Mouse (Mus musculus) ES-E14 (cell line): ENCODE results near the gene Susd3. TPM values are rescaled to one million over a fixed set of nuclear protein-coding genes. Genes with fewer than 3 reads are reported as not detected.

ENCODE experiments used
- DNase-seq: peaks from one replicate; pipeline ENCODE4 v3.0.0-alpha.2; 2013; ENCODE audit warnings: low read depth, low spot score
- H3K27ac ChIP-seq: 2 replicates; pipeline ENCODE4 v1.5.1; 2012; ENCODE audit warnings: low read depth, mild to moderate bottlenecking, low read length, moderate library complexity, mixed read lengths; ENCODE audit not compliant: poor library complexity, insufficient read depth, severe bottlenecking
- H3K36me3 ChIP-seq: 2 replicates; pipeline ENCODE4 v1.6.1; 2012; ENCODE audit warnings: mild to moderate bottlenecking, low read length, moderate library complexity, mixed read lengths; ENCODE audit not compliant: control insufficient read depth, poor library complexity, insufficient read depth, severe bottlenecking
- H3K4me1 ChIP-seq, 2 experiments: fragments of 150-350 bp in 1 of 2; sonication (generic) in 1 of 2; 2 replicates each; pipeline ENCODE4 v1.6.1; 2012; ENCODE audit warnings: low read length in 2 of 2, mild to moderate bottlenecking in 1 of 2, mixed read lengths in 1 of 2; ENCODE audit not compliant: control insufficient read depth in 2 of 2, insufficient read depth in 2 of 2, poor library complexity in 1 of 2
- H3K4me3 ChIP-seq, 2 experiments: fragments of 150-350 bp in 1 of 2; sonication (generic) in 1 of 2; 2 replicates each; pipeline ENCODE4 v1.5.1; 2012; ENCODE audit warnings: low read length in 2 of 2, low read depth in 1 of 2, mild to moderate bottlenecking in 1 of 2, mixed read lengths in 1 of 2; ENCODE audit not compliant: insufficient read depth in 1 of 2, poor library complexity in 1 of 2, severe bottlenecking in 1 of 2
- H3K9ac ChIP-seq: 2 replicates; pipeline ENCODE4 v1.6.1; 2012; ENCODE audit warnings: low read depth, mild to moderate bottlenecking, low read length, mixed read lengths; ENCODE audit not compliant: poor library complexity, insufficient read depth, severe bottlenecking
- H3K9me3 ChIP-seq: fragments of 150-350 bp; sonication (generic); 2 replicates; pipeline ENCODE4 v1.6.1; 2012; ENCODE audit warnings: low read depth, mild to moderate bottlenecking, low read length; ENCODE audit not compliant: control insufficient read depth, insufficient read depth
- CHD2 ChIP-seq: IDR thresholded peaks from 2 replicates; pipeline ENCODE4 v1.6.1; 2014; ENCODE audit warnings: mild to moderate bottlenecking, low read depth, low read length, inconsistent platforms
- HCFC1 ChIP-seq: IDR thresholded peaks from 2 replicates; pipeline ENCODE4 v1.6.1; 2012; ENCODE audit warnings: low read length, inconsistent platforms, borderline replicate concordance; ENCODE audit not compliant: insufficient read depth
- MAFK ChIP-seq: IDR thresholded peaks from 2 replicates; pipeline ENCODE4 v1.6.1; 2014; ENCODE audit warnings: mild to moderate bottlenecking, low read depth, low read length, inconsistent platforms; ENCODE audit not compliant: insufficient read depth
- ZC3H11A ChIP-seq: IDR thresholded peaks from 2 replicates; pipeline ENCODE4 v1.6.1; 2012; ENCODE audit warnings: low read depth, mild to moderate bottlenecking, inconsistent platforms, low read length, borderline replicate concordance
- ZNF384 ChIP-seq: IDR thresholded peaks from 2 replicates; pipeline ENCODE4 v1.6.1; 2012; ENCODE audit warnings: low read depth, low read length, inconsistent platforms
- in situ Hi-C, 2 experiments: fragments of 600-800 bp; cut with MboI; formaldehyde crosslinking; loops; one replicate each; pipeline ENCODE4 v1.15.1; 2025; ENCODE audit warnings: low sequenced_read_pairs in 2 of 2, inconsistent platforms in 1 of 2; ENCODE audit not compliant: unreplicated experiment in 2 of 2
- total RNA-seq: library from RNA; depleted of rRNA; stranded (reverse); fragments of 300-350 nt; gene quantifications from 2 replicates; pipeline ENCODE4 v1.2.3, GENCODE M21; 2012

Susd3 gene
- total RNA-seq, 1 experiment = 1.3 TPM

DNA sequence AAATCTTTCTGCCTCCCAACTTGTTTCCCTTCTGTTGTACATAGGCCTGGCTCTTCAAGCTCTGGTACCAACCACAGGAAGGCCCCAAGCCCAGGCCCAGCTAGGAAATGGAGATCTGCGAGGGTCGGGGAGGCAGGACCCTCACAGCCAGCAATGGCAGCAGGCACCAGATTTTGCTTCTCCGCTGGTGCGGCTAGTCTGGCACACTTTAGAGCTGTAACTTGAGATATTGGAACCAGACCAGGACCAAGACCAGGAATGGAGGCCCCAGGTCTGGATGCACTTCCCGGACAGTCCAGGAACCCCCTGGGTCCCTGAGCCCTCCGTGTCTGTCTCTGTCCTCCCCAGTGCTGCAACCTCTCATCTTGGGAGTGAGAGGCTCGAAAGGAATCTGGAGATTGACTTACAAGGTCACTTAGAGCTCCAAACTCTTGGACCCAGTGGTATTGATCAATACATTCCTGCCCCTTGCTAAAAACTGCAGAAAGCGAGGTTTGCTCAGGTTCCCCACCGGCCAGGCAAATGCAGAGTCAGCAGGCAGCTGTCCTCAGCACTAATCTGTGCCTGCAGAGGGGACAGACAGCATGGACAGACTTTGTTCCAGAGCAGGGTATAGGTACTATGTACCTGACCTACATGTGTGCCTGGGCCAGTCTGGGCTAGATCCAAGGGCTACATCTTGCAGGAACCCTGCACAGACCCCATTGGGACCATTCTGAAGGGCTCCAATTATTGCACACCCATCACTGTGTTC, 31.5 kb downstream of the Susd3 start:
- no peaks in the 10 kb centered on the region for H3K9me3 ChIP-seq
- no peaks in the 10 kb centered on the region for H3K36me3 ChIP-seq
- no peak overlapping the region for H3K9ac ChIP-seq
- peaks cover 0 to 7% of the 10 kb centered on the region in 2 experiments; a peak in 2 of 4 replicates for H3K4me1 ChIP-seq
- TF ChIP-seq ZNF384 (no peak), MAFK (peak; percentile 61; the same call in 1 of the 2 replicates)
- no peak overlapping the region for H3K4me3 ChIP-seq
- DNase-seq = no peak
- in situ Hi-C loops = no loop called here
- H3K27ac ChIP-seq = no peak overlapping the region

DNA sequence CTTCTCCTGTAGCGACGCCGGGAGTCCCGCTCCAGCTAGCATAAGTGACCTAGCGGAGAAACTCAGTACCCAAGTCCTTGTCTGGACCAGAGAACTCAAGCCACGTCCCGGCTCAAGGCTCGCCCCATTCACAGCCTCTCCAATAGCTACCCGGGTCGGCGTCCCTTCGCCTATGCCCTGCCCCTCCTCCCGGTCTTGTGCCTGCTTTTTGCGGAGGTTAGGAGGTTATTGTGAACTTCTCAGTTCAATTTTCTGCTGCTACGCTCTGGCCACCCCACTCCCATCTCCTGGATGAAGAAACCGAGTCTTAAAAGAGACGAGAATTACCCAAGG, 32.3 kb downstream of the Susd3 start:
- H3K9ac ChIP-seq = peak overlapping the region; percentile 42; the same call in 1 of the 2 replicates
- in situ Hi-C loops = no loop called here
- no peak overlapping the region for H3K27ac ChIP-seq
- H3K4me1 ChIP-seq = peaks cover 0 to 7% of the 10 kb centered on the region in 2 experiments; a peak in 2 of 4 replicates
- no peaks in the 10 kb centered on the region for H3K36me3 ChIP-seq
- H3K9me3 ChIP-seq = no peaks in the 10 kb centered on the region
- TF ChIP-seq CHD2 (no peak), ZNF384 (no peak), HCFC1 (no peak), ZC3H11A (no peak), MAFK (no peak)
- peak overlapping the region; percentile 74 to 96 for H3K4me3 ChIP-seq
- DNase-seq = no peak

DNA sequence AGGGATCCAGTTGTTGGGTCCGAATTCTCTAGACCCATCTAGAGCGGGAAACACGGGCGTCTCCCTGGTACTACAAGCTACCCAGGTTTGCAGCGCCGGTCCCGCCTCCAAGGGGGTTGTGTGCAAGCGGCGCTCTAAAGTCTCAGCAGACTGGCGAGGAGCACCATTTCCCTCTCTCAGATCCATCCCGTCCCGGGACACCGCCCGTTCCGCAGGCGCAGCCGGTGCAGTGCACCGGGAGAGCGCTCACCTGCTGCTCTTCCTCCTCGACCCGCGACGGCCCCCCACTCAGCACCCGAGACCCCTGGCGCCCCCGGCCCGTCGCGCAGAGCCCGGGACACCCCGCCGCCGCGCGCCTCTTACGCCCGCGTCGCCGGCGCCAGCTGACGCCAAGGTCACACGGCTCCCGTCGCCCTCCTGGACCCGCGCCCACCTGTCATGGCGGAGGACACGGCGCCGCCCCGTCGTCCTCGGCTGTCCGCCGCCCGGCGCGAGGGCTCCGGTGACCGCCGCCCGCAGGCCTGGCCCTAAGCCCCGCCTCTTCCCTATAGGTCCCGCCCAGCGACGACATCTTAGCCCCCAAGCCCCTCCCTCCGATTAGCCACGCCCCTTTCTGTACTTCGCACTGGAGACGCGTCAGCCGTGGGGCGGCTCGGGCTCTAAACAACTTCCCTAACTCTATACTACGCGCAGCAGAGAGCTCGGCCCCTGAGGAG, 32.8 kb downstream of the Susd3 start, which contains the start of gene Card19:
Gene Card19, minus strand, starts transcription at position 534 of the 716 bp plus-strand sequence.
- in situ Hi-C loops = no loop called here
- H3K9me3 ChIP-seq = no peaks in the 10 kb centered on the region
- peak within 1 kb of the TSS; percentile 77 for H3K9ac ChIP-seq
- no peaks in the 10 kb centered on the region for H3K36me3 ChIP-seq
- H3K27ac ChIP-seq = no peak within 1 kb of the TSS
- DNase-seq = peak; percentile 93
- peaks cover 0 to 4% of the 10 kb centered on the region in 2 experiments; a peak in 2 of 4 replicates for H3K4me1 ChIP-seq
- TF ChIP-seq ZNF384 = no peak
- TF ChIP-seq ZC3H11A = no peak
- TF ChIP-seq CHD2 = no peak
- TF ChIP-seq HCFC1 = no peak
- no peak for TF ChIP-seq MAFK
- peak within 1 kb of the TSS; percentile 74 to 96 for H3K4me3 ChIP-seq

DNA sequence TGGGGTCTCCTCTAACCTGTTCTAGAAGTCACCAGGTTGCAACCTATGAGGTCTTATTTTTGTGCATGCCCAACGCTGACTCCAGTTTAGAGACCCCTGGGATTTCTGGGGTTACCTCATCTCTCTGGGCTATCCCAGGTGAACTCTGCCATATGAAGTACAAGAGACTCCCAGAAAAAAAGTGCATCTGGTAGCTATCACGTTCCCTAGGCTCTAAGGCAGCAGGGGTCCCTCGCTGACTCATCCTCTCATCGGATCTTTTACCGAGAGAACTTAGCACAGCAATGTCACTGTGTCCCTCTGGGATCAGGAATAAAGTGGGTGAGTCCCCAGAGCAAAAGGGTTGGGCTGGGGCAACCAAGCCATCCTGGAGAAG, 33.4 kb downstream of the Susd3 start:
- no peak for DNase-seq
- Histone ChIP-seq H3K36me3 (no peaks in the 10 kb centered on the region), H3K9ac (peak overlapping the region; percentile 77), H3K4me1 (peaks cover 0 to 4% of the 10 kb centered on the region in 2 experiments; a peak in 2 of 4 replicates), H3K4me3 (peak overlapping the region; percentile 74 to 96), H3K27ac (no peak overlapping the region), H3K9me3 (no peaks in the 10 kb centered on the region)
- in situ Hi-C loops = no loop called here
- no peak for TF ChIP-seq ZNF384
- TF ChIP-seq CHD2 = no peak
- TF ChIP-seq ZC3H11A = no peak
- TF ChIP-seq HCFC1 = no peak
- no peak for TF ChIP-seq MAFK
